Mouse (Mus musculus): Measurements from ENCODE around the gene Ednrb. TPM values are rescaled to one million over a fixed set of nuclear protein-coding genes. Genes with fewer than 3 reads are reported as not detected.

Gene Ednrb
- 100 to 1,000 TPM; 134 to 138 TPM for total RNA-seq (2021)
- long read RNA-seq, full-length matches to known transcripts: 92 of 101 reads
- long read RNA-seq, partial matches to known transcripts: 3 of 101 reads
- long read RNA-seq, other reads (novel, unspliced or antisense): 6 of 101 reads

DNA sequence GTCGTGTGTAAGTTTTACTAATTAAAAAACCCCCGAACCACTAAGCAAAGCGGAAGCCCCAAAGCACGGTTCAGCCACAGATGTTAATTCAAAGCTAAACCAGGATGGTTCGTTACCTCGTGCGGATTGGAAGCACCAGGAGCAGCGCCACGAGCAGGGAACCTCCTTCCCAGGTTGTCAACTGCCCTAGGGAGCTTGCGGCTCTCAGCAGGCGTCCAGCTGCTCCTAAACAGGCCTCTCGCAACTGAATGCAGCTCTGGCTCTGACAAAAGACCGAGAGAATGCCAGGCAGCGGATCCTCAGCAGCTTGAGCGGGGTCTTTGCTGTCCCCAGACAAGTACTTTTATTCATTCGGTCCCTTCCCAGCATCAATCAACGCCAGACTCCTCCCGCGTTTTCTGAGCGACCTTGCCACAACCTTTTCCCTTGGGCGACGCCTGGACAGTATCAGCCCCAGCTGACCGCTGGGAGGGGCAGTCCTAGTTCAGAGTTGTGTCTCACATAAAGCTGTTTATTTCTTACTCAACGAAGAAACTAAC, at the start of gene Ednrb:
TSS of gene Ednrb (minus strand) at position 392 of the 539 bp plus-strand sequence.
- peak; percentile 30 to 45 for DNase-seq (ENCODE audit: low spot score in 2 of 2)

DNA sequence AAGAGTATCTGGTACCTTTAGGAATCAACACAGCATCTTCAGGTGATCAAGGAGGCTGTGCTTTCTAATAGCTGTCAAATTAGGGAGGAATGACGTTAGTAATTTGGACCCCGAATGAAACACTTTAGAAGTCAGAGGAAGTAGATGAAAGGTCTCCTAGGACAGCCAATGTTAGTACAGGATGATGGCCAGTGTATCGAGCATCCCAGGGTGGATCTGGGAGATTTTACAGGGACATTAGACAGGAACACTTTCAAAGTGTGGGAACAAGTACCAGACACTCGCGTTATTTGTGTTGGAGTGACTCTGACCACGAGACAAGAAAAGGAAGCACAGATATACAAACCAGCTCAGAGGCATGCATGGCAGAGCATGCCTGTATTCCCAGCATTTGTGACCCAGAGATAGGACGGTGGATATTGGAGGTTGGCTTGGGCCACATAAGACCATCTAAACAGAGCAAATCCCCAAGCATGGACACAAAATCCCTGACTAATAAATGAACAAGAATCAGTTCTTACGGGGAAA, 48.3 kb upstream of the Ednrb start:
- no peak for DNase-seq (ENCODE audit: low spot score in 2 of 2)

DNA sequence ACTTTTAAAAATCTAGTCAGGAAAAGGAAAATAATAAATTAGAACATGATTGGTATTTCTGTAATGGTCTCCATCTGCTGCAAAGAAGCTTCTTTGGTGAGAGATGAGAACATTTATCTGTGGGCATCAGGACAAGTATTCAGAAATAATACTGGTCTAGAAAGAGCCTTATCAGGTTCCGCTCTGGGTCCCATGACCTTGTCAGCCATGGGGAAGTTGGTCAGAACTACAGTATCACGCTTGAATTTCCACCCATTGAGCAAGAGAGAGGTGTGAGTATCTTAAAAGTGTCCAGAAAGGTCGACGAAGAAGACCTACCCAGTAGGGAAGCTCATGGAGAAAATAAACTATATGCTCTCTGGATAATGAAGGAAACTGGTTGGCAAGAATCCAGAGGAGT, 46.6 kb upstream of the Ednrb start:
- DNase-seq (ENCODE audit: low spot score in 2 of 2): no peak

DNA sequence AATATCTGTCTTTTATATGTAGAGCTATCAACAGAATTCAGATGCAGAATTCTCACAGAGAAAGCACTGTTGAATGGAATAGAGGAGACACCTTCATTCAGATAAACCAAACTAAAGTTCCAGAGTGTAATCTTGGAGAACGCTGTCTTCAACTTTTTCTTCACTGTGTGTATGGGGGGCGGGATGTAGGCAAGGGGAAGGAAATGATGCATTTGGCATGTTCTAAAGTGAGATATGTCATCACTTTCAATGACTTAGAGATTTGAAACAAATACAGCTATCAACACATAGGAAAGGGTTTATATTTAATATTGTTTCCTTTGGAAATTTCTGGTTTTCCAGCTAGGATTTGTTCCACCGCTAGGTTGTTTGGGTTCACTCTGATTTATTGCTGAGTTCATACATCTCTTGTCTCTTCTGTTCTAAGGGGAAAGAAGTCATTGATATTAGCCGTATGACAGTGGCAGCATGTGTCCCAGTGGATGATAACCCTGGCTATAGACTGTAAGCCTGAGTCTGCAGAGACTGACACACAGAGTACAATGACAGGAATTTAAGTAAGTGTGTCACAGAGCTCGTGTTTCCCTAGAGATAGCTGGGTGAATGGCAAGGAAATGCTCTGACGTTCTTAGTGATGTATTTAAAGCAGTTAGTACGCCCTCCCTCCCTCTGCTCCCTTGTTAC, 40.8 kb upstream of the Ednrb start:
- DNase-seq (ENCODE audit: low spot score in 2 of 2): no peak

DNA sequence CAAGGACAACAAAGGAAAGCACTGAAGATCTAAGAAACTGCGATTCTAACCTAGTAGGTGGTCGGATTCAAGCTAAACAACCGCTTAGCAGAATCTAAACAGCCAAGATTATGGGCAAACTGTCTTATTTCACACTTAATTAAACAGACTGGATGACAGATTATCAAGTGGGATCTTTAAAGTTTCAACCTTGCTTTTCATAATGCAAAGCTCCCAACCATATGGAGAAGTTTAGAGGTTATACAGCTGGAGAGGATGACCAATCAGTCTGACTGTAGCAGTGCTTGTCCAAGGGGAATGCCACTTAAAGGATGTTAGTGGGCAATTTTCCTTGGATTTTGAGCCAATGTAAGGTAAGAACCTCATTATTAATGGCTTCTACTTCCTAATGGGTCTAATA, 38.7 kb upstream of the Ednrb start:
- no peak for DNase-seq (ENCODE audit: low spot score in 2 of 2)

DNA sequence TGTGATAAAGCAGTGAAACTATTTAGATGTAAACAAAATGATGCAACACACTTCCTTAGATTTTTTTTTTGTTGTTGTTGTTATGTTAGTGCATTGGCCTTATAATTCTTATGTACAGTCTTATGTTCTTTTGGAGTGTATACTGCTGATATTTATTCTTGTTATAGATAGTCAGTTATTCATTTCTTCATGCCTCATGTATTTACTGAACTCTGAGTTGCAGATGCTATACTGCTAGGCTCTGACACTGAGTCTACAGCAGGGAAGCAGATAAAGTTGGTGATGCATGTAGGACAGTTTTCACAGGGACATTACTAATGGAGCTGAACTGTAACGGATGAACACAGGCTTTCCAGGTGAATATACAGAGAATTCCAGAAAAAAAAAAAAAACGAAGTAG, 32.9 kb upstream of the Ednrb start:
- DNase-seq (ENCODE audit: low spot score in 2 of 2): no peak

DNA sequence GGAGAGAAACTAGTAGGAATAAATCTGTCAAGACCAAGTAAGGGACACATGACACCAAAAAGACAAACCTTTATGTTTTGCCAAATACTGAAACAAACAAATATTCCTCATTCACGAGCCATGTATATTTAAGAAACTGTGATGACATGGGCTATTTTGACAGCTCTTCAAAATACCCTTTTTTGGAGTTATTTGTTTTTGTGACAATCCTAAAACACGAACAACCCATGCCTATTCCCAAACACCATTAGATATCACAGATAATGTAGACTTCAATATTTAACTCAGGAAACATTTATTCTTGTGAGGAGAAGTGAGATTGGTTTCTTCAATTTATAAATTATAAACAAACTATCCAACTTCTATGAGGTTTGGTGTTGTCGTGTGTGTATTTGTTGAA, 32.4 kb upstream of the Ednrb start:
- DNase-seq (ENCODE audit: low spot score in 2 of 2): no peak

DNA sequence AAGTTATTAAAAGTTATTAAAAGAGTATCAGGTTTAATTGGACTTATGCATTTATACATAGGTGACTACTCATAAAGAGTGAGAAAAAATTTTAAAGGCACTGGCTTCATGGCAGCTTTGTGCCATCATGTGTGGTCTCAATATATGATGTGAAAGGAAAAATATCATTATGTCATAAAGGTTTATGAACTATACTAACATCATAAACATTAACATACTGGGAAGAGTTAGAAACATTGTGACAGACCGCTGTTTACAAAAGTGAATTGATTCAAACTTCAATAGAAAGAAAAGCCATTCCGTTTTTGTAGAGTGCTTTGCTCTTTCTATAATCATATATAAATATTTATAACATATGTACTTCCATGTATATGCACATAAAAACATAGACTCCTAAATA, 22.4 kb upstream of the Ednrb start:
- DNase-seq (ENCODE audit: low spot score in 2 of 2): no peak

DNA sequence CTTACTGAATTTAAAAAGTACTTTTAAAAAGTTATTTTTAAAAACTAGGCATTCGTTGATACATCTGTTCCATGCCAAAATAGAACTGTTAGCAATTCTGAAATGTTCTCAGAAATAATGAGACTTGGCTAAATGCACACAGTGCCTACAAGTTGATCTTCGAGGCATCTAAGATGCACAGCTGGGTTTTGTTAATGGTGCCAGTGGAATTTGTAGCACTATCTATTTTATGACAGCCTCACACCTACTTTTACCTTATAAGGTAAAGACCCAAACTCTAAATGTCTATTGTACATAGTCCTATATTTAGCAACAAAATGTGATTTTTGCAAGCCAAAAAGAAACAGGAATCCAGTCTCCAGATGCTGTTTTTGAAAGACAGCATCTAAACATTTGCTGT, 21.0 kb upstream of the Ednrb start:
- DNase-seq (ENCODE audit: low spot score in 2 of 2): no peak

DNA sequence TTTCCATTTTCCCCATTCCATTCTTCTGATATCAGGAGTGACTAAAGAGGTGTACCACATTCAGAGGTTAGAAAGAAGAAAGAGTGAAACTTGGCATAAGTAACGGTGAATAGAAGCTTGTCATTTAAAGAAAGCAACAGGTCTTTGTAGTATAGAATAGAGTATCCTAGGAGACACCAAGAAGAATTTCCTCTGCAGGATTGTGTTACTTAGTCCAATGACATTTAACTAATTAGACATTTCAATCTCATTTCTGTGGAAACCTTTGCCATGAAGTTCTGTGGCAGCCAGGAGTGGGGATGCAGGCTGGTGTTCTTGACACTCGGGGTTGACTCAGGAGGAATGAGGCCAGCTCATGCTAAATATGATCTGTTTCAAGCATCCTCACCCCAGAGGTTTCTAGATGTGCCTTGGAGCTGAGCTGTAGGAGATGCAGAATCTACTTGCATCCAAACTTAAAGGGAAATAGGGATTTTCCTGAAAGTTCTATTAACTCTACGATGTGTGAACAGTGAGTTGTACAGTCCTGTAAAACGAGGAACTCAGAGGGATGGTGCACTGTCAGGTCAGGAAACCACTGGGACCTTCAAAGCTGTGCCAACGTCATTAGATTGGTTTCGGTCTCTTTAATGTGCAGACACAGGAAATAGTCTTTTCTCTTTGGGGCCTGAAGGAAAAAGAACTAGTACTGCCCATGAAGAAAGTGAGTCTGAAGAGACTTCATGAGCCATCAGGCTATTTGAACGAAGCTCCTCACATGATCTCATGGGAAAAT, 6.1 kb upstream of the Ednrb start:
- no peak for DNase-seq (ENCODE audit: low spot score in 2 of 2)

DNA sequence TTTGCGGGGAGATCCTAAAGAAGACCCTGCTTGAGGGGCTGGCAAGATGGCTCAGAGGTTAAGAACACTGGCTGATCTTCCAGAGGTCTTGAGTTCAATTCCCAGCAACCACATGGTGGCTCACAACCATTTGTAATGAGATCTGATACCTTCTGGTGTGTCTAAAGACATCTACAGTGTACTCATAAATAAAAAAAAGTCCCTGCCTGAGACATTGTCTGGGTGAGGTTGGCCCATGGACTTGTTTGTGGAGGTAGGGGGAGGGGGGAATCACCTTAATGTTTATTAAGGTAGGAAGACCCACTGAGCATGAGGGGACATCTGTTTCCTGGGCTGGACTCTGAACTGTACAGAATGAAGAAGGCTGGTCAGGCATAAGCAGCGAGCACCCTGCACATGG, 1.5 kb upstream of the Ednrb start:
- DNase-seq (ENCODE audit: low spot score in 2 of 2): no peak

DNA sequence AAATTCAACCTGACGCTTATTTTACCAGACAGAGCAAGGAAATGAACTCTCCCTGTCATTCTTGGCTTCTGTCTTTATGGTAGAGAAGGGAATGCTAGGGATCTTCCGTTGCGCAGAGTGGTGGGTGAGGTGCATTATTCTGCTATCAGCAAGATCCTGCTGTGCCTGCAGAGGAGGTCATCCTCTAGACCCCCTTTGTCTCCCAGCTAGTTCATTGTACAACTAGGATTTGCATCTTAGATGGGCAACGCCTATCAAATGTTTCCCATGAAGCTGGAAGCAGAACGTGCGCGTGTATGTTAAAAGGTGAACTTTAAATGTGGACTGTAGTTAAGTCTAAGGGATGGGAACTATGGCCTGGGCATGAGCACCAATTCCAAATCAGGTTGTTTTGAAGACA, 742 bp upstream of the Ednrb start:
- DNase-seq (ENCODE audit: low spot score in 2 of 2): no peak

DNA sequence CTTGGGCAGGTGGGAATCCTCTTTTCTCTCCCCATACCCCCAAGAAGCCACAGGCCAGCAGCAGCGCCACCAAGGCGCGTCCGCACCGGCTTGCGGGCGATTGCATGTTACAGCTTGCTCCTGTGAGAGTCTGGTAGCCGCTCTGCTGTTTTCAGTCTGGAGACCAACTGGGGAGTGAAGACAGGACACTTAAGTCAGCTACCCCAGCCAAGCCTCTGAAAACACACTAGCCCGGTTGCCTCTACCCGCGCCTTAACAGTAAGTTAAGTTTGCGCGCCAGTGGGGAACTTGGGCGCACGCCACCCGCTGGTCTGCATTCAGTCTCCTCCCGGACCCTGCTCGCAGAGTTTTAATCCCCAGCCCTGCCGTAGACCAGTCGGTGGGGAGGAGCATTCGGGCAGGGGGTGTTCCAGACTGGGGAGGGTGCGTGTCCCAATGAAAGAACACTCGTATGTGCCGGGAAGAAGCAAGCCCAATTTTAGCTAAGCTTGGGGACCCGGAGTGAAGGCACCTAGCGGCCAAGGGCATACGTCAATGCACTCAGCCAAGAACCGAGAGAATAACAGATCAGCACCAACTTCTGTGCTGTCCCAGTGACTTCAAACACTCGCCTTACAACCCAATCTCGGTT, 716 bp downstream of the Ednrb start:
- DNase-seq (ENCODE audit: low spot score in 2 of 2): peak; percentile 51 to 70

DNA sequence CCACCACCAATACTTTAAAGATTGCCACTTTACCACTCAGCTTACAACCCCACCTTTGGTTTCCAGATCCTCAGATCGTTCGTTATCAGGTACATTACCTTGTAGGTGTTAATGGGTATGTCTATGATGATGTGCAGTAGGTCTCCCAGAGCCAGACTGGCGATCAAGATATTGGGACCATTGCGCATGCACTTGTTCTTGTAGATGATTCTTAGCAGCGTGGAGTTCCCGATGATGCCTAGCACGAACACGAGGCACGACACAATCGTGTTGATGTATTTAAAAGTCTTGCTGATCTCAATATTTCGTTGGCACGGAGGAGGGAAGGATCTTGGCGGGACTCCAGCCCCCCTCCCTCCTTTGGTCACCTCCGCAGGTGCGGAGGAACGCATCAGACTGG, 1.3 kb downstream of the Ednrb start:
- peak; percentile 21 to 36 for DNase-seq (ENCODE audit: low spot score in 2 of 2)

DNA sequence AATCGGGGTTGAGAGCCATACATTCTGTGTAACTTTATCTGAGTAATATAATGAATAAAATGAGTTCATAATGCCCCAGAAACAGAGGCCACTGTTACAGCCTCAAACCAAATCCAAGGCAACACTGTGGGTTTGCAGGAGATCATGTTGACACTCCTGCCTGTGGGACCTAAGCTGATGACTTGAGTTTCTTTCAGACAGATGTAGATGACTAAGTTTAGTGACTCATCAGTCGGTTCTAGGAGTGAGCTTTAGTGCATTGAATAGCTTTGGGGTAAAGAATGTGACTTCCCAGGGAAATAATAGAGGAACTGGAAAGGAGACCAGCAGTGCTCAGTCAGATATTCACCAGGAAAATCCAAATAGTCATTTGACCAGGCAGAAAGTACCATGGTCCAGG, 3.8 kb downstream of the Ednrb start:
- no peak for DNase-seq (ENCODE audit: low spot score in 2 of 2)

DNA sequence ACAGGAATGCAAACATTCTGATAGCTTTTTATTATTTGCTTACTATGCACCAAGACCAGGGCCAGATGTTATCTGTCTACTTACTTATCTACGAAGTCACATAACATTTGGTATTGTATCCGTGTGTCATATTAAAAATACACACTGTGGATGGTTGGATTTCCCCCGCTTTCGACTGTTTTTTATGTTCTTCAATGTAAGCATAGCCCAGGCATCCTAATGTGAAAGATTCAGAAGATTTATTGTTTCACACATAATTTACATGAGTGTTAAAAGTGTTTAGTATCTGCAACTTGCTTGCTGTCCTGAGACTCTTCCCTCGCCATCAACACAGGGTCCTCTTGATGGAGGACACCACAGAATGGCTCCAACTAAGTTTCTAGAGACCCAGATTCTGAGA, 5.3 kb downstream of the Ednrb start:
- no peak for DNase-seq (ENCODE audit: low spot score in 2 of 2)

DNA sequence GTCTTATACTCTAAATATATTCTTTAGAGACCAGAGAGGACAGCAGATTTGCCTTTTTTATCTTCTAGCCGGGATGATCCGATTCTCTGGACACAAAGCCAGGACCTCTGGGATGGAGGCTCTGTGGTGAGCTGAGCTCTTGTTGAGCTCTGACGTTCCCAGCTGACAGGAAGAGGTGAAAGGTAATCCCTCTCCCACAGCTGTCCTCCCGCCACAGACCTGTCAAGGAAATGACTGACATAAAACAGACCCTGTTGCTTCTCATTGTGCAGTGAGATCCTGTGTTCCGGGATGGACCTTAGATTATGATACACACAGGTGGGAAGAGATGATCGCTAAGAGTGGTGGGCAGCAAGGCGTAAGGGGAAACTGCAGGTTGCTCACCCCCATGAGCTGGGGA, 9.6 kb downstream of the Ednrb start:
- no peak for DNase-seq (ENCODE audit: low spot score in 2 of 2)

DNA sequence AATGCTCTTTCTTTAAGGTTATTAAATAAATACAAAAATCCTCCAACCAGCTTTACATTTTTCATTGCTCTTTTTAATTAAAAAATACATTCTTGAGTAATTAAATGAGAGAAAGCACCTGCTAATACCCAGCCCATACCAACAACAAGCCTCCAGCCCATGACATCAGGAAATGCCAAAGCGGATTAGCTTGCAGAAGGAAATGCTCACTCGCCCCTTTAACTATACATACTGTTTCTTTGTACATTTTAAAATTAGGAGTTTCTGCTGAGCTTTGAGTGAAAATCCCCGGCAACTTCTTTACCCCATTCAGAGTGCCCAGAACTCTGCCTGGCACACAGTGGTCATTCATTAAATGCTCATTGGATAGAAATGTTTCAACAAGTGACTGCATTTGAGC, 10.1 kb downstream of the Ednrb start:
- DNase-seq (ENCODE audit: low spot score in 2 of 2): no peak

DNA sequence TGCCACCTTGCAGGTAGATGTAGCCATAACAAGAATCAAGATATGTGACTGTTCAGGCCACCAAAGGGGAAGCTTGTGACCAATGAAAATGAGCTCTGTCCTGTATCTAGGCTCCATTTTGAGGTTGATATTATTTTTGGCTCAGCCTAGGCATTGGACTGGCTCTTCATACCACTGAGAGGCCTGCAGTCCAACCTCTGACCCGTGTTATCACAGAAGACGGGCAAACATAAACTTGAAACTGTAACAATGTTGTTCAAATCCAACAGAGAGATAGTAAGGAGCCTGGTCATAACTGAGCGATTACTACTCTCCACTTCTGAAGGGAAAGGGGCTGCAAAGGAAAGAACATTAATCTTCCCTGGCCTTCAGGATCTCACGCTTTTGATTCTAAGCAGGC, 11.7 kb downstream of the Ednrb start:
- DNase-seq (ENCODE audit: low spot score in 2 of 2): no peak

DNA sequence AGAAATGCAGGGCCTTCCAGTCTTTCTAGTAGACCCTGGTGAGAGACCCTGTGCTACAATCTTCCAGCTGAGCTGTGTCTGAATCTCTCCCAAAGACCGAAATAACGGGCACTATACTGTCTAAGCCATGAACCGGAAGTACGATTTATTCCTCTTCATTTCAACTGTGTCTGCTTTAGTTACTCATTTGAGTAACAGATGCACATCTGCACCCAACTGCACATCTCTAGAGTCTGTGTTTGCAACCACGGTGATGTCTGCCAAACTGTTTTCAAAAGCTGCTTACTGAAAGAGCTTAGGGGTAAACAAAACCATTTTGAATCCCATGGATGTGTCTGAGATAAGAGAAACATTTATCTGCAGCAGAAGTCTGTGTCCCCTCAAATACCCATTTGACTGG, 13.2 kb downstream of the Ednrb start:
- no peak for DNase-seq (ENCODE audit: low spot score in 2 of 2)

DNA sequence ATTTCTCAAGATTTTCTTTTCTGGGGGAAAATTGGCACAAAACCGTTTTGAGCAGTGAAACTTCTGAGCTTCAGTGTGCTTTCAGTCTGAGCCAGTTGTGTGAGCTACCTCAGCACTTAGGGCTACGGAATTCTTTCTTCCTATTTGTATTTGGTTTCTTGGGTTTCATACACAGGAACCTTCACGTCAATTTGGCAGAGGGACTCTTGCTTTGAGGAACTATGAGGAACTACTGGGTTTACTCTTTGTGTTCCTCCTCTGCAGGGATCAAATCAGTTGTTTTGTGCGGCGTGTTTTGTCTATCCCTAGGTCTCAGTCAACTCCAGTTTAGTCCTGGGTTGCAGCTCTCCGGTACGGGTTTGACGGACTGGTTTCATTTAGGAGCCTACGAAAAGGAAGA, 17.9 kb downstream of the Ednrb start:
- DNase-seq (ENCODE audit: low spot score in 2 of 2): no peak

DNA sequence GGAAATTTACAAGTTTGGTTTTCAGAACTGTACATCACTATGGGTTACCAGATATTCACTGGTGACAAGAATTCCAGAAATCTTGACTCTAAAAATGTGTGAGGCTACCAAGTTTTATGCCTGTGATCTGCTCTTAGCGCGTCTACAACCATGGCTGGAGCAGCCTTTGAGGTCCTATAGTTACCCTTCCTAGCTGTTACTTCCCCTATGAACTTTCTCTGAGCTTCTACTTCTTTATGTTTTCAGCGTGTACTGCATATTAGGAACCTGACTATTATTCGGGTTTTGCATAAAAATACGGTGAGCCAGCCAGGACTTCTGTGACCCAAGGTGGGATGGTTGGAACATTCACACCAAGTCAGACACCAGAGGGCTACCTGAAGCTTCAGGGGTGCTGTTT, 18.3 kb downstream of the Ednrb start:
- no peak for DNase-seq (ENCODE audit: low spot score in 2 of 2)
